Mouse (Mus musculus) myocyte (in vitro differentiated cells): ENCODE measurements at regions not wholly inside any gene's neighbourhood (a gene's known extent, or its start where the extent isn't known, plus 50 kb on each side); places are given as distances from the start of the nearest gene placed in this dataset.

ENCODE experiments used
- H3K27me3 ChIP-seq: one replicate; pipeline ENCODE4 v1.6.1; 2011; ENCODE audit not compliant: control insufficient read depth, insufficient read depth, insufficient read length
- H3K36me3 ChIP-seq: one replicate; pipeline ENCODE4 v1.6.1; 2011; ENCODE audit not compliant: control insufficient read depth, insufficient read depth
- H3K4me2 ChIP-seq: one replicate; pipeline ENCODE4 v1.6.1; 2011; ENCODE audit warnings: low read depth, control low read depth
- H3K4me3 ChIP-seq: one replicate; pipeline ENCODE4 v1.5.1; 2011; ENCODE audit warnings: mild to moderate bottlenecking, control low read depth, moderate library complexity
- H3K79me2 ChIP-seq: one replicate; pipeline ENCODE4 v1.6.1; 2011; ENCODE audit not compliant: control insufficient read depth, insufficient read depth
- H3ac ChIP-seq: one replicate; pipeline ENCODE4 v1.6.1; 2011; ENCODE audit not compliant: control insufficient read depth, insufficient read length
- CEBPB ChIP-seq: IDR thresholded peaks from 2 replicates; pipeline ENCODE4 v1.6.1; 2011; ENCODE audit warnings: mild to moderate bottlenecking, moderate library complexity; ENCODE audit not compliant: poor library complexity, insufficient read depth, severe bottlenecking
- E2F4 ChIP-seq: IDR thresholded peaks from one replicate; pipeline ENCODE4 v1.6.1; 2011; ENCODE audit warnings: mild to moderate bottlenecking, control low read depth, moderate library complexity; ENCODE audit not compliant: insufficient read depth
- MAX ChIP-seq: IDR thresholded peaks from one replicate; pipeline ENCODE4 v1.6.1; 2011; ENCODE audit warnings: low read depth, mild to moderate bottlenecking, control low read depth
- MYOD1 ChIP-seq, 3 experiments: IDR thresholded peaks; one replicate each; pipeline ENCODE4 v1.6.1; 2011; ENCODE audit warnings: control low read depth in 2 of 3, low read depth in 2 of 3, mild to moderate bottlenecking in 2 of 3, moderate library complexity in 1 of 3; ENCODE audit not compliant: insufficient read length in 2 of 3, control insufficient read depth in 1 of 3
- MYOG ChIP-seq, 3 experiments: IDR thresholded peaks; one replicate each; pipeline ENCODE4 v1.6.1; 2011; ENCODE audit warnings: control low read depth in 2 of 3, low read depth in 2 of 3, mild to moderate bottlenecking in 2 of 3; ENCODE audit not compliant: insufficient read length in 2 of 3, control insufficient read depth in 1 of 3, insufficient read depth in 1 of 3
- POLR2A ChIP-seq: IDR thresholded peaks from one replicate; pipeline ENCODE4 v1.6.1; 2011; ENCODE audit warnings: low read depth, mild to moderate bottlenecking, control low read depth, moderate library complexity; ENCODE audit not compliant: insufficient read length
- POLR2AphosphoS2 ChIP-seq: IDR thresholded peaks from one replicate; pipeline ENCODE4 v1.6.1; 2011; ENCODE audit warnings: low read depth, control low read depth; ENCODE audit not compliant: insufficient read length
- REST ChIP-seq: IDR thresholded peaks from one replicate; pipeline ENCODE4 v1.6.1; 2011; ENCODE audit warnings: mild to moderate bottlenecking, control low read depth, moderate library complexity; ENCODE audit not compliant: insufficient read depth, insufficient read length
- SRF ChIP-seq: IDR thresholded peaks from one replicate; pipeline ENCODE4 v1.6.1; 2011; ENCODE audit warnings: low read depth; ENCODE audit not compliant: control insufficient read depth, insufficient read length
- TCF12 ChIP-seq: IDR thresholded peaks from one replicate; pipeline ENCODE4 v1.6.1; 2011; ENCODE audit warnings: mild to moderate bottlenecking, control low read depth; ENCODE audit not compliant: poor library complexity, insufficient read depth, severe bottlenecking
- TCF3 ChIP-seq: IDR thresholded peaks from one replicate; pipeline ENCODE4 v1.6.1; 2011; ENCODE audit warnings: low read depth, control low read depth; ENCODE audit not compliant: insufficient read length
- USF1 ChIP-seq: IDR thresholded peaks from one replicate; pipeline ENCODE4 v1.6.1; 2011; ENCODE audit warnings: low read depth, mild to moderate bottlenecking, control low read depth, moderate library complexity

- TF ChIP-seq REST: no peak
- TF ChIP-seq USF1: no peak
- TF ChIP-seq TCF12: no peak
- TF ChIP-seq SRF: no peak
- no peak for TF ChIP-seq E2F4
- TF ChIP-seq MYOD1 (IDR thresholded peaks at IDR 0.05; ENCODE audit: control insufficient read depth in 1 of 3, insufficient read length in 2 of 3, low read depth in 2 of 3): no peak
- TF ChIP-seq POLR2A: no peak
- no peak for TF ChIP-seq MAX
- TF ChIP-seq CEBPB: no peak
- no peak for TF ChIP-seq TCF3
- TF ChIP-seq MYOG (IDR thresholded peaks at IDR 0.05; ENCODE audit: control insufficient read depth in 1 of 3, insufficient read depth in 1 of 3, insufficient read length in 2 of 3, low read depth in 2 of 3): no peak
- TF ChIP-seq POLR2AphosphoS2: no peak
Measured at GRCm38 (mm10) chr19:35150780-35151725, 228.9 kb downstream of the Kif20b start.

GRCm38 (mm10) chr19:35151841-35152240, 229.7 kb downstream of the Kif20b start:
- Histone ChIP-seq H3K4me3 (no peak overlapping the region), H3K36me3 (no peaks in the 10 kb centered on the region), H3ac (no peak overlapping the region), H3K79me2 (no peaks in the 10 kb centered on the region), H3K4me2 (no peak overlapping the region), H3K27me3 (no peaks in the 10 kb centered on the region)
- TF ChIP-seq USF1: no peak
- no peak for TF ChIP-seq TCF12
- no peak for TF ChIP-seq TCF3
- TF ChIP-seq MYOD1 (IDR thresholded peaks at IDR 0.05; ENCODE audit: control insufficient read depth in 1 of 3, insufficient read length in 2 of 3, low read depth in 2 of 3): no peak
- no peak for TF ChIP-seq MYOG (IDR thresholded peaks at IDR 0.05; ENCODE audit: control insufficient read depth in 1 of 3, insufficient read depth in 1 of 3, insufficient read length in 2 of 3, low read depth in 2 of 3)
- no peak for TF ChIP-seq POLR2A
- no peak for TF ChIP-seq SRF
- TF ChIP-seq REST: no peak
- TF ChIP-seq E2F4: no peak
- TF ChIP-seq MAX: no peak
- TF ChIP-seq POLR2AphosphoS2: no peak
- TF ChIP-seq CEBPB: no peak

More at GRCm38 (mm10) chr19:35150780-35151725, 228.9 kb downstream of the Kif20b start:
- no peaks in the 10 kb centered on the region for H3K27me3 ChIP-seq
- no peaks in the 10 kb centered on the region for H3K36me3 ChIP-seq
- H3K79me2 ChIP-seq: no peaks in the 10 kb centered on the region
- no peak overlapping the region for H3K4me2 ChIP-seq
- no peak overlapping the region for H3ac ChIP-seq
- no peak overlapping the region for H3K4me3 ChIP-seq

GRCm38 (mm10) chr19:35157849-35158248, 235.7 kb downstream of the Kif20b start:
- Histone ChIP-seq H3ac (no peak overlapping the region), H3K36me3 (no peaks in the 10 kb centered on the region), H3K79me2 (no peaks in the 10 kb centered on the region), H3K27me3 (no peaks in the 10 kb centered on the region), H3K4me2 (no peak overlapping the region), H3K4me3 (no peak overlapping the region)
- TF ChIP-seq MAX: no peak
- no peak for TF ChIP-seq SRF
- TF ChIP-seq USF1: no peak
- TF ChIP-seq E2F4: no peak
- no peak for TF ChIP-seq MYOG (IDR thresholded peaks at IDR 0.05; ENCODE audit: control insufficient read depth in 1 of 3, insufficient read depth in 1 of 3, insufficient read length in 2 of 3, low read depth in 2 of 3)

- Histone ChIP-seq H3K27me3 (no peaks in the 10 kb centered on the region), H3ac (no peak overlapping the region)
Measured at GRCm38 (mm10) chr19:35164727-35165126, 242.6 kb downstream of the Kif20b start.

More at GRCm38 (mm10) chr19:35164727-35165126, 242.6 kb downstream of the Kif20b start:
- no peak for TF ChIP-seq CEBPB
- TF ChIP-seq E2F4: no peak
- no peak for TF ChIP-seq USF1
- no peak for TF ChIP-seq TCF3
- no peak for TF ChIP-seq MYOG (IDR thresholded peaks at IDR 0.05; ENCODE audit: control insufficient read depth in 1 of 3, insufficient read depth in 1 of 3, insufficient read length in 2 of 3, low read depth in 2 of 3)
- TF ChIP-seq POLR2AphosphoS2: no peak
- no peak for TF ChIP-seq SRF
- TF ChIP-seq TCF12: no peak
- no peak for TF ChIP-seq REST
- no peak for TF ChIP-seq MAX
- no peak for TF ChIP-seq POLR2A
- TF ChIP-seq MYOD1 (IDR thresholded peaks at IDR 0.05; ENCODE audit: control insufficient read depth in 1 of 3, insufficient read length in 2 of 3, low read depth in 2 of 3): no peak
- no peaks in the 10 kb centered on the region for H3K36me3 ChIP-seq
- H3K79me2 ChIP-seq: no peaks in the 10 kb centered on the region
- H3K4me2 ChIP-seq: no peak overlapping the region
- no peak overlapping the region for H3K4me3 ChIP-seq
